20 mouse cellular contexts compared by ENCODE assay signal in the genomic region with DNA sequence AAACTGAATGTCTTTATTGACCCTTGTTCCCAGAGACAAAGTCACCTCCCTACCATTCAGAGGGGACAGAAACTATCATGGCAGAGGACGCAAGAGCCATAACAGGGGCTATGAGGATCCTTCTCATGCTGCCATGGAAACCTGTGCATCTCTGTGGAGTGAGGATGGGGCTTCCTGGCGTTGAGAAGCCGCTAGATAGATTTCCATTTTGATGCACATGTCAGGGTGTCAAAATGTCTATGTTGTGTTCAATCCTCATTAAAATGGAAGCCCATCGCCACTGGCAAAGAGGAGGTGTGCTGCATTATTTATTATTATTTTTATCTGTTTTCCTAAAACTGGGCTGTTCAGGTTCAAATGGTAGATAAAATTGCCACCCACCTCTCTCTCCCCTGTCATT.
"Had no signal": no experiment of that assay in that cellular context is flagged by ENCODE, and none has a peak within 500 bp of the region (broad histone marks: within the 10 kb centered on the region; RNA-seq: fewer than 3 reads in every experiment).

No protein-coding gene starts in this region.

- DNase-seq: liver, embryonic 13.5 days; liver, postnatal 0 days; lung, adult 2 months; lung, postnatal 14 days; lung, postnatal 36 days; right cerebral cortex, postnatal 14 days; thymus, adult 2 months; thymus, postnatal 25 days; thymus, postnatal 4 days had no signal

- ATAC-seq: liver, postnatal 0 days; lung, postnatal 0 days had no signal

- H3K9ac ChIP-seq: liver, embryonic 13.5 days; liver, embryonic 15.5 days; liver, postnatal 0 days; lung, embryonic 15.5 days; neural tube, embryonic 13.5 days; neural tube, embryonic 15.5 days; stomach, embryonic 15.5 days had no signal

- H3K9me3 ChIP-seq: liver, embryonic 13.5 days; liver, embryonic 15.5 days; lung, embryonic 15.5 days; megakaryocyte, embryonic 14.5 days; neural tube, embryonic 13.5 days; neural tube, embryonic 15.5 days; stomach, embryonic 15.5 days had no signal

- H3K27ac ChIP-seq: liver, embryonic 13.5 days; liver, embryonic 15.5 days; lung, embryonic 15.5 days; macrophage; neural tube, embryonic 13.5 days; neural tube, embryonic 15.5 days; stomach, embryonic 15.5 days; stomach, postnatal 0 days had no signal

- H3K27me3 ChIP-seq: liver, embryonic 13.5 days; liver, embryonic 15.5 days; lung, embryonic 15.5 days; megakaryocyte, embryonic 14.5 days; neural tube, embryonic 13.5 days; neural tube, embryonic 15.5 days; stomach, embryonic 15.5 days had no signal

- H3K4me2 ChIP-seq: liver, embryonic 11.5 days; liver, embryonic 13.5 days; liver, embryonic 15.5 days; lung, embryonic 15.5 days; neural tube, embryonic 13.5 days; neural tube, embryonic 15.5 days; stomach, embryonic 15.5 days had no signal

- H3K4me3 ChIP-seq: liver, embryonic 13.5 days; liver, embryonic 15.5 days; lung, embryonic 15.5 days; megakaryocyte, embryonic 14.5 days; myocyte; neural tube, embryonic 13.5 days; neural tube, embryonic 15.5 days; stomach, embryonic 15.5 days had no signal

- H3K36me3 ChIP-seq: liver, embryonic 13.5 days; liver, embryonic 15.5 days; lung, embryonic 15.5 days; neural tube, embryonic 13.5 days; neural tube, embryonic 15.5 days; stomach, embryonic 15.5 days had no signal

- H3K4me1 ChIP-seq: liver, embryonic 13.5 days; liver, embryonic 15.5 days; lung, embryonic 15.5 days; megakaryocyte, embryonic 14.5 days; stomach, embryonic 15.5 days had no signal
